Mouse (Mus musculus) MEL (cell line): ENCODE measurements around the gene Elobl. TPM values are rescaled to one million over a fixed set of nuclear protein-coding genes. Genes with fewer than 3 reads are reported as not detected.

Experiments
- DNase-seq: peaks from one replicate; pipeline ENCODE4 v3.0.0; 2011; ENCODE audit warnings: low read depth, low spot score
- H3K27ac ChIP-seq: 2 replicates; pipeline ENCODE4 v1.5.1; 2012; ENCODE audit warnings: low read depth, mild to moderate bottlenecking, control low read depth, low read length, moderate library complexity; ENCODE audit not compliant: control insufficient read depth
- H3K27me3 ChIP-seq, 2 experiments: fragments of 150-350 bp in 1 of 2; sonication (generic) in 1 of 2; 2 replicates each; pipeline ENCODE4 v1.6.1; 2012; ENCODE audit warnings: low read length in 2 of 2, mild to moderate bottlenecking in 2 of 2, improper control_type of control experiment in 1 of 2, moderate library complexity in 1 of 2; ENCODE audit not compliant: insufficient read depth in 2 of 2, control insufficient read depth in 1 of 2
- H3K36me3 ChIP-seq, 2 experiments: 2 replicates each; pipeline ENCODE4 v1.6.1; 2012 to 2014; ENCODE audit warnings: low read length in 2 of 2, improper control_type of control experiment in 1 of 2, inconsistent platforms in 1 of 2, mild to moderate bottlenecking in 1 of 2; ENCODE audit not compliant: insufficient read depth in 2 of 2, control insufficient read depth in 1 of 2
- H3K4me1 ChIP-seq, 2 experiments: fragments of 150-350 bp in 1 of 2; sonication (generic) in 1 of 2; 2 replicates each; pipeline ENCODE4 v1.6.1; 2012; ENCODE audit warnings: low read length in 2 of 2, improper control_type of control experiment in 1 of 2, mild to moderate bottlenecking in 1 of 2; ENCODE audit not compliant: insufficient read depth in 2 of 2, control insufficient read depth in 1 of 2
- H3K4me3 ChIP-seq, 2 experiments: fragments of 150-350 bp in 1 of 2; sonication (generic) in 1 of 2; 2 replicates each; pipeline ENCODE4 v1.5.1; 2012; ENCODE audit warnings: low read depth in 2 of 2, low read length in 2 of 2, mild to moderate bottlenecking in 2 of 2, moderate library complexity in 2 of 2, control low read depth in 1 of 2, improper control_type of control experiment in 1 of 2; ENCODE audit not compliant: control insufficient read depth in 1 of 2, insufficient read depth in 1 of 2
- H3K79me2 ChIP-seq: 2 replicates; pipeline ENCODE4 v1.6.1; 2012; ENCODE audit warnings: mild to moderate bottlenecking, low read length, moderate library complexity; ENCODE audit not compliant: control insufficient read depth, poor library complexity, insufficient read depth
- H3K9ac ChIP-seq: 2 replicates; pipeline ENCODE4 v1.6.1; 2012; ENCODE audit warnings: low read depth, mild to moderate bottlenecking, control low read depth, low read length, moderate library complexity; ENCODE audit not compliant: control insufficient read depth, poor library complexity, severe bottlenecking
- H3K9me3 ChIP-seq: fragments of 150-350 bp; sonication (generic); replicated peaks from 2 replicates; pipeline ENCODE4 v1.6.1; 2012; ENCODE audit warnings: mild to moderate bottlenecking, low read length, improper control_type of control experiment, moderate library complexity; ENCODE audit not compliant: insufficient read depth
- CHD2 ChIP-seq: IDR thresholded peaks from 2 replicates; pipeline ENCODE4 v1.6.1; 2011; ENCODE audit warnings: low read length, improper control_type of control experiment
- E2F4 ChIP-seq: IDR thresholded peaks from 2 replicates; pipeline ENCODE4 v1.6.1; 2011; ENCODE audit warnings: low read depth, low read length, improper control_type of control experiment, borderline replicate concordance
- ELF1 ChIP-seq: IDR thresholded peaks from 2 replicates; pipeline ENCODE4 v1.6.1; 2014; ENCODE audit warnings: low read depth, mild to moderate bottlenecking, inconsistent platforms, low read length, improper control_type of control experiment, moderate library complexity
- GABPA ChIP-seq: IDR thresholded peaks from 2 replicates; pipeline ENCODE4 v1.6.1; 2012; ENCODE audit warnings: low read depth, mild to moderate bottlenecking, inconsistent platforms, low read length, improper control_type of control experiment, moderate library complexity
- GATA1 ChIP-seq: IDR thresholded peaks from 2 replicates; pipeline ENCODE4 v1.6.1; 2011; ENCODE audit warnings: low read depth, low read length, improper control_type of control experiment
- HCFC1 ChIP-seq: IDR thresholded peaks from 2 replicates; pipeline ENCODE4 v1.6.1; 2012; ENCODE audit warnings: low read depth, mild to moderate bottlenecking, inconsistent platforms, low read length, improper control_type of control experiment, moderate library complexity
- JUND ChIP-seq: IDR thresholded peaks from 2 replicates; pipeline ENCODE4 v1.6.1; 2011; ENCODE audit warnings: low read depth, mild to moderate bottlenecking, improper control_type of control experiment, low read length
- KAT2A ChIP-seq: conservative IDR thresholded peaks from 2 replicates; pipeline ENCODE4 v1.6.1; 2012; ENCODE audit warnings: low read depth, low read length, improper control_type of control experiment, inconsistent platforms
- MXI1 ChIP-seq: IDR thresholded peaks from 2 replicates; pipeline ENCODE4 v1.6.1; 2011; ENCODE audit warnings: mild to moderate bottlenecking, low read depth, low read length, improper control_type of control experiment
- POLR2AphosphoS2 ChIP-seq: IDR thresholded peaks from 2 replicates; pipeline ENCODE4 v1.6.1; 2011; ENCODE audit warnings: low read length, improper control_type of control experiment
- RAD21 ChIP-seq: IDR thresholded peaks from 2 replicates; pipeline ENCODE4 v1.6.1; 2011; ENCODE audit warnings: mild to moderate bottlenecking, low read depth, low read length, improper control_type of control experiment
- RCOR1 ChIP-seq: IDR thresholded peaks from 2 replicates; pipeline ENCODE4 v1.6.1; 2012; ENCODE audit warnings: low read depth, mild to moderate bottlenecking, inconsistent platforms, low read length, improper control_type of control experiment
- SMC3 ChIP-seq: IDR thresholded peaks from 2 replicates; pipeline ENCODE4 v1.6.1; 2011; ENCODE audit warnings: low read depth, low read length, improper control_type of control experiment
- TCF12 ChIP-seq: IDR thresholded peaks from 2 replicates; pipeline ENCODE4 v1.6.1; 2014; ENCODE audit warnings: low read depth, mild to moderate bottlenecking, inconsistent platforms, low read length, improper control_type of control experiment, moderate library complexity
- USF1 ChIP-seq: IDR thresholded peaks from 2 replicates; pipeline ENCODE4 v1.6.1; 2014; ENCODE audit warnings: low read depth, mild to moderate bottlenecking, inconsistent platforms, low read length, improper control_type of control experiment, moderate library complexity
- ZC3H11A ChIP-seq: IDR thresholded peaks from 2 replicates; pipeline ENCODE4 v1.6.1; 2012; ENCODE audit warnings: low read depth, mild to moderate bottlenecking, inconsistent platforms, low read length, improper control_type of control experiment
- ZKSCAN1 ChIP-seq: IDR thresholded peaks from 2 replicates; pipeline ENCODE4 v1.6.1; 2012; ENCODE audit warnings: low read depth, mild to moderate bottlenecking, inconsistent platforms, low read length, improper control_type of control experiment, moderate library complexity
- ZNF384 ChIP-seq: IDR thresholded peaks from 2 replicates; pipeline ENCODE4 v1.6.1; 2012; ENCODE audit warnings: low read depth, mild to moderate bottlenecking, inconsistent platforms, low read length, improper control_type of control experiment
- polyA plus RNA-seq, 2 experiments: library from polyadenylated mRNA; stranded (reverse) in 1 of 2; unstranded in 1 of 2; fragments of >175 nt in 1 of 2; fragments of >200 nt in 1 of 2; gene quantifications; 2 replicates each; pipeline versions ENCODE4 v1.2.1 to v1.2.4; 2012; ENCODE audit warnings: low replicate concordance in 2 of 2, low read depth in 1 of 2; ENCODE audit not compliant: insufficient read length in 2 of 2, insufficient read depth in 1 of 2, missing spikeins in 1 of 2
- total RNA-seq: library from RNA; depleted of rRNA; stranded (reverse); fragments of 300-350 nt; gene quantifications from 2 replicates; pipeline ENCODE4 v1.2.3, GENCODE M21; 2012

The Elobl gene
- total and polyA plus RNA-seq, 3 experiments, result 0.58 to 0.72 TPM; not detected in 1

GRCm38 (mm10) chr11:89007582-89007981 lies 40.9 kb upstream of the Elobl start:
- TF ChIP-seq USF1, result no peak
- TF ChIP-seq SMC3, result no peak
- no peak for TF ChIP-seq KAT2A
- no peak for TF ChIP-seq RAD21
- TF ChIP-seq ZKSCAN1, result no peak
- TF ChIP-seq TCF12, result no peak
- no peak for TF ChIP-seq GATA1
- no peak for TF ChIP-seq CHD2
- TF ChIP-seq HCFC1, result no peak
- TF ChIP-seq ELF1, result no peak
- no peak for TF ChIP-seq MXI1
- no peak for TF ChIP-seq ZC3H11A
- TF ChIP-seq RCOR1, result no peak
- no peak for TF ChIP-seq ZNF384
- no peak for TF ChIP-seq E2F4
- no peak overlapping the region for H3K9ac ChIP-seq
- peaks cover 3 to 32% of the 10 kb centered on the region in 2 experiments for H3K36me3 ChIP-seq
- no peaks in the 10 kb centered on the region for H3K27me3 ChIP-seq
- peaks cover 18% of the 10 kb centered on the region for H3K79me2 ChIP-seq
- H3K9me3 ChIP-seq, result no peaks in the 10 kb centered on the region
- peaks cover 0 to 6% of the 10 kb centered on the region in 2 experiments; a peak in 2 of 4 replicates for H3K4me1 ChIP-seq
- DNase-seq, result no peak
- H3K4me3 ChIP-seq, result no peak overlapping the region
- no peak overlapping the region for H3K27ac ChIP-seq

- Histone ChIP-seq H3K4me1 (peaks cover 2 to 15% of the 10 kb centered on the region in 2 experiments; a peak in 3 of 4 replicates), H3K9ac (no peak overlapping the region), H3K27ac (no peak overlapping the region), H3K36me3 (peaks cover 9 to 26% of the 10 kb centered on the region in 2 experiments), H3K4me3 (no peak overlapping the region), H3K27me3 (no peaks in the 10 kb centered on the region), H3K9me3 (no peaks in the 10 kb centered on the region), H3K79me2 (peaks cover 28% of the 10 kb centered on the region)
- TF ChIP-seq JUND (no peak), POLR2AphosphoS2 (no peak)
- DNase-seq, result no peak
These were observed 39.7 kb upstream of the Elobl start for GRCm38 (mm10) chr11:89006404-89006803.

DNA sequence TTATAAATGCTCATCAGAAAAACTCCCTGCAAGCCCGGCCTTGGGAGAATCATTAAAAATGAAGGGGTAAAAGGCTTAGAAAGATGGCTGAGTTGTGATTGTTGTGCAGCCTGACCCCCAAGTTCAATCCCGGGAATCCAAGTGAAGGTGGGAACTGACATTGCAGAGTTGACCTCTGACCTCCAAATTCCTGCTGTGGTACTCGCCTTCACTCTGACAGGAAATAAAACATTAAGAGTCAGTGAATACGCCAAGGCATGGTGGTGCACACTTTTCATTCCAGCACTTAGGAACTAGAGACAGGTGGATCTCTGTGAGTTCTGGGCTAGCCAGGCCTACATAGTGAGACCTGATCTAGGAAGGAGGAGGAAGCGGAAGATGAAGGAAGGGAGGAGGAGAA lies 38.7 kb upstream of the Elobl start:
- DNase-seq, result no peak
- H3K4me3 ChIP-seq, result no peak overlapping the region
- H3K79me2 ChIP-seq, result peaks cover 37% of the 10 kb centered on the region
- H3K27ac ChIP-seq, result no peak overlapping the region
- no peak overlapping the region for H3K9ac ChIP-seq
- no peaks in the 10 kb centered on the region for H3K9me3 ChIP-seq
- no peak for TF ChIP-seq GATA1
- TF ChIP-seq MXI1, result no peak
- TF ChIP-seq GABPA, result no peak
- peaks cover 5 to 23% of the 10 kb centered on the region in 2 experiments; a peak in 3 of 4 replicates for H3K4me1 ChIP-seq
- no peaks in the 10 kb centered on the region for H3K27me3 ChIP-seq
- peaks cover 13 to 24% of the 10 kb centered on the region in 2 experiments for H3K36me3 ChIP-seq
